Mouse (Mus musculus): ENCODE measurements around the gene Btbd17. TPM values are rescaled to one million over a fixed set of nuclear protein-coding genes. Genes with fewer than 3 reads are reported as not detected.
A peak's percentile ranks its signal among the peaks of the same experiment; 100 is the strongest.

The Btbd17 gene
- polyA plus RNA-seq, 1 experiment from 2014 or later, result 0.34 TPM

GRCm38 (mm10) chr11:114809371-114809770 lies 13.6 kb upstream of the Btbd17 start:
- 68% methylated on average over 1 of the region's 1 CpGs for WGBS
- Histone ChIP-seq H3K27me3 (ENCODE audit: control insufficient read depth, insufficient read depth, low read depth, low read length) (no peaks in the 10 kb centered on the region), H3K36me3 (ENCODE audit: control insufficient read depth, insufficient read depth, low read length) (no peaks in the 10 kb centered on the region), H3K4me3 (ENCODE audit: low read length) (no peak overlapping the region), H3K4me1 (replicated peaks; ENCODE audit: control insufficient read depth, insufficient read depth, low read length) (peaks cover 5% of the 10 kb centered on the region; the same call in 1 of the 2 replicates), H3K9me3 (ENCODE audit: control insufficient read depth, low read length) (no peaks in the 10 kb centered on the region), H3K9ac (ENCODE audit: low read length) (no peak overlapping the region), H3K27ac (ENCODE audit: low read length) (no peak overlapping the region), H3K4me2 (ENCODE audit: low read depth, low read length) (no peak overlapping the region)
- ATAC-seq (ENCODE audit: low read depth), result no peak

- H3K4me3 ChIP-seq (ENCODE audit: low read length), result no peak overlapping the region
- WGBS, result 33% methylated on average over 10 of the region's 14 CpGs
- peaks cover 5% of the 10 kb centered on the region; the same call in 1 of the 2 replicates for H3K4me1 ChIP-seq (replicated peaks; ENCODE audit: control insufficient read depth, insufficient read depth, low read length)
- H3K4me2 ChIP-seq (ENCODE audit: low read depth, low read length), result no peak overlapping the region
- H3K9ac ChIP-seq (ENCODE audit: low read length), result no peak overlapping the region
- ATAC-seq (ENCODE audit: low read depth), result peak; percentile 39; the same call in 1 of the 2 replicates
- no peaks in the 10 kb centered on the region for H3K9me3 ChIP-seq (ENCODE audit: control insufficient read depth, low read length)
- H3K36me3 ChIP-seq (ENCODE audit: control insufficient read depth, insufficient read depth, low read length), result no peaks in the 10 kb centered on the region
- no peaks in the 10 kb centered on the region for H3K27me3 ChIP-seq (ENCODE audit: control insufficient read depth, insufficient read depth, low read depth, low read length)
- no peak overlapping the region for H3K27ac ChIP-seq (ENCODE audit: low read length)
These were observed 12.1 kb upstream of the Btbd17 start for GRCm38 (mm10) chr11:114807686-114808427.

- no peak for ATAC-seq (ENCODE audit: low read depth)
- no peak overlapping the region for H3K4me2 ChIP-seq (ENCODE audit: low read depth, low read length)
- no peak overlapping the region for H3K9ac ChIP-seq (ENCODE audit: low read length)
- H3K9me3 ChIP-seq (ENCODE audit: control insufficient read depth, low read length), result no peaks in the 10 kb centered on the region
- peaks cover 5% of the 10 kb centered on the region; the same call in 1 of the 2 replicates for H3K4me1 ChIP-seq (replicated peaks; ENCODE audit: control insufficient read depth, insufficient read depth, low read length)
- H3K4me3 ChIP-seq (ENCODE audit: low read length), result no peak overlapping the region
- H3K27me3 ChIP-seq (ENCODE audit: control insufficient read depth, insufficient read depth, low read depth, low read length), result no peaks in the 10 kb centered on the region
- H3K27ac ChIP-seq (ENCODE audit: low read length), result no peak overlapping the region
- 81% methylated on average over 2 of the region's 2 CpGs for WGBS
- H3K36me3 ChIP-seq (ENCODE audit: control insufficient read depth, insufficient read depth, low read length), result no peaks in the 10 kb centered on the region
These were observed 11.3 kb upstream of the Btbd17 start for GRCm38 (mm10) chr11:114807025-114807424.

DNA sequence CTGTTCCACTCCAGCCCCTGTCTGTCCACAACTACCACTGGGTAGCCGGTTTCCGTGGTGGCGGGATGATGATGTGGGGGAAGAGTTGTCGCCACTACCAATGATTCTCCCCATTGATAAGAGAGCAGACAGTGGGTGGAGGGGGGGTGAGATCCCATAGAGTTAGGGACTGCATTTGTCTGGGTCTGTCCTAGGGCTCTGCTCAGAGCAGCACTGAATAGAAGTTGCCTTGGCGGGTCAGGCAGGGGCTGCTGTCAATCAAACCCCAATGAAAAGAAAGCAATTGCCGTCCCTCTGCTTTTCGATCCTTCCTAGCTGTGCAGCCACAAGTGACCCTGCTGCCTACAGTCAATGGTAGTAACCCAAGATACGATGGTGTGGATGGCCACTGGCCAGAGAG lies 8.2 kb upstream of the Btbd17 start:
- H3K4me1 ChIP-seq (replicated peaks; ENCODE audit: control insufficient read depth, insufficient read depth, low read length), result peaks cover 5% of the 10 kb centered on the region; the same call in 1 of the 2 replicates
- H3K27ac ChIP-seq (ENCODE audit: low read length), result no peak overlapping the region
- H3K9ac ChIP-seq (ENCODE audit: low read length), result no peak overlapping the region
- H3K36me3 ChIP-seq (ENCODE audit: control insufficient read depth, insufficient read depth, low read length), result no peaks in the 10 kb centered on the region
- no peak overlapping the region for H3K4me3 ChIP-seq (ENCODE audit: low read length)
- H3K9me3 ChIP-seq (ENCODE audit: control insufficient read depth, low read length), result no peaks in the 10 kb centered on the region
- no peak for ATAC-seq (ENCODE audit: low read depth)
- no peak overlapping the region for H3K4me2 ChIP-seq (ENCODE audit: low read depth, low read length)
- no peaks in the 10 kb centered on the region for H3K27me3 ChIP-seq (ENCODE audit: control insufficient read depth, insufficient read depth, low read depth, low read length)
- WGBS, result 53% methylated on average over 8 of the region's 8 CpGs

GRCm38 (mm10) chr11:114802540-114803267 lies 7.0 kb upstream of the Btbd17 start:
- 38% methylated on average over 15 of the region's 15 CpGs for WGBS
- no peaks in the 10 kb centered on the region for H3K36me3 ChIP-seq (ENCODE audit: control insufficient read depth, insufficient read depth, low read length)
- H3K9me3 ChIP-seq (ENCODE audit: control insufficient read depth, low read length), result no peaks in the 10 kb centered on the region
- ATAC-seq (ENCODE audit: low read depth), result peak; percentile 24; the same call in 1 of the 2 replicates
- H3K27ac ChIP-seq (ENCODE audit: low read length), result peak overlapping the region; percentile 10; the same call in 1 of the 2 replicates
- H3K9ac ChIP-seq (ENCODE audit: low read length), result peak overlapping the region; percentile 32; the same call in 1 of the 2 replicates
- no peak overlapping the region for H3K4me3 ChIP-seq (ENCODE audit: low read length)
- peaks cover 3% of the 10 kb centered on the region; the same call in 1 of the 2 replicates for H3K4me1 ChIP-seq (replicated peaks; ENCODE audit: control insufficient read depth, insufficient read depth, low read length)
- no peak overlapping the region for H3K4me2 ChIP-seq (ENCODE audit: low read depth, low read length)
- H3K27me3 ChIP-seq (ENCODE audit: control insufficient read depth, insufficient read depth, low read depth, low read length), result no peaks in the 10 kb centered on the region

DNA sequence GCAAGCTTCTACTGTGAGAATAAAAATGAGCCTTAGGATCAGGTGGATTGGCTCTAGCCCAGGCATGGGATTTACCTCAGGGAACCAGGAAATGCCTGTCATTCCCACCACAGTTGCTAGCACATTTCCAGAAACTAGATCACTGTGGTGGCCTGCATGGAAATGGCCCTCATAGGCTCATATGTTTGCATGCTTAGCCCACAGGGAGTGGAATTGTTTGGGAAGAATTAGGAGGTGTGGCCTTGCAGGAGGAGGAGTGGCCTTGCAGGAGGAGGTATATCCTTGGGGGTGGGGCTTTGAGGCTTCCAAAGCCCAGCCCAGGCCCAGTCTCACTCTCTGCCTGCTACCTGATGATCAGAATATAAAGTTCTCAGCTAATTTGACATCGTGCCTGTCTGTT lies 6.2 kb upstream of the Btbd17 start:
- WGBS, result 88% methylated on average over 1 of the region's 1 CpGs
- no peak for ATAC-seq (ENCODE audit: low read depth)
- Histone ChIP-seq H3K36me3 (ENCODE audit: control insufficient read depth, insufficient read depth, low read length) (no peaks in the 10 kb centered on the region), H3K9ac (ENCODE audit: low read length) (no peak overlapping the region), H3K4me2 (ENCODE audit: low read depth, low read length) (no peak overlapping the region), H3K4me3 (ENCODE audit: low read length) (no peak overlapping the region), H3K27me3 (ENCODE audit: control insufficient read depth, insufficient read depth, low read depth, low read length) (no peaks in the 10 kb centered on the region), H3K4me1 (replicated peaks; ENCODE audit: control insufficient read depth, insufficient read depth, low read length) (no peaks in the 10 kb centered on the region; the same call in 1 of the 2 replicates), H3K9me3 (ENCODE audit: control insufficient read depth, low read length) (no peaks in the 10 kb centered on the region), H3K27ac (ENCODE audit: low read length) (no peak overlapping the region)

GRCm38 (mm10) chr11:114798624-114799023 lies 2.9 kb upstream of the Btbd17 start, which contains the start of gene Gpr142:
Gpr142 (plus strand) TSS chr11:114798924.
- no peak for ATAC-seq (ENCODE audit: low read depth)
- Histone ChIP-seq H3K4me1 (replicated peaks; ENCODE audit: control insufficient read depth, insufficient read depth, low read length) (peaks cover 6% of the 10 kb centered on the region; the same call in 1 of the 2 replicates), H3K9me3 (ENCODE audit: control insufficient read depth, low read length) (no peaks in the 10 kb centered on the region), H3K27me3 (ENCODE audit: control insufficient read depth, insufficient read depth, low read depth, low read length) (peaks cover 4% of the 10 kb centered on the region), H3K4me3 (ENCODE audit: low read length) (no peak within 1 kb of the TSS), H3K27ac (ENCODE audit: low read length) (no peak within 1 kb of the TSS), H3K36me3 (ENCODE audit: control insufficient read depth, insufficient read depth, low read length) (no peaks in the 10 kb centered on the region), H3K4me2 (ENCODE audit: low read depth, low read length) (no peak within 1 kb of the TSS), H3K9ac (ENCODE audit: low read length) (no peak within 1 kb of the TSS)
- WGBS, result 94% methylated on average over 3 of the region's 3 CpGs

- no peak overlapping the region for H3K9ac ChIP-seq (ENCODE audit: low read length)
- H3K4me1 ChIP-seq (replicated peaks; ENCODE audit: control insufficient read depth, insufficient read depth, low read length), result peaks cover 6% of the 10 kb centered on the region; the same call in 1 of the 2 replicates
- no peaks in the 10 kb centered on the region for H3K9me3 ChIP-seq (ENCODE audit: control insufficient read depth, low read length)
- no peak overlapping the region for H3K4me2 ChIP-seq (ENCODE audit: low read depth, low read length)
- H3K4me3 ChIP-seq (ENCODE audit: low read length), result no peak overlapping the region
- no peaks in the 10 kb centered on the region for H3K36me3 ChIP-seq (ENCODE audit: control insufficient read depth, insufficient read depth, low read length)
- 74% methylated on average over 3 of the region's 3 CpGs for WGBS
- ATAC-seq (ENCODE audit: low read depth), result no peak
- H3K27me3 ChIP-seq (ENCODE audit: control insufficient read depth, insufficient read depth, low read depth, low read length), result peaks cover 10% of the 10 kb centered on the region
- no peak overlapping the region for H3K27ac ChIP-seq (ENCODE audit: low read length)
These were observed 2.2 kb upstream of the Btbd17 start for GRCm38 (mm10) chr11:114797981-114798380.

GRCm38 (mm10) chr11:114797176-114797575 lies 1.4 kb upstream of the Btbd17 start:
- peaks cover 19% of the 10 kb centered on the region for H3K27me3 ChIP-seq (ENCODE audit: control insufficient read depth, insufficient read depth, low read depth, low read length)
- no peaks in the 10 kb centered on the region for H3K9me3 ChIP-seq (ENCODE audit: control insufficient read depth, low read length)
- no peak overlapping the region for H3K4me2 ChIP-seq (ENCODE audit: low read depth, low read length)
- no peaks in the 10 kb centered on the region for H3K36me3 ChIP-seq (ENCODE audit: control insufficient read depth, insufficient read depth, low read length)
- no peak overlapping the region for H3K4me3 ChIP-seq (ENCODE audit: low read length)
- no peak overlapping the region for H3K27ac ChIP-seq (ENCODE audit: low read length)
- H3K4me1 ChIP-seq (replicated peaks; ENCODE audit: control insufficient read depth, insufficient read depth, low read length), result peaks cover 9% of the 10 kb centered on the region
- 79% methylated on average over 7 of the region's 7 CpGs for WGBS
- ATAC-seq (ENCODE audit: low read depth), result no peak
- no peak overlapping the region for H3K9ac ChIP-seq (ENCODE audit: low read length)
